Mouse (Mus musculus) kidney, postnatal 0 days (tissue): ENCODE data around the gene Adamts17. TPM values are rescaled to one million over a fixed set of nuclear protein-coding genes. Genes with fewer than 3 reads are reported as not detected.

ENCODE experiments used
- ATAC-seq: fragments of 200-750 bp; cut with Nextera tagmentation; replicated peaks from 2 replicates; pipeline ENCODE4 v1.8.0; 2017; ENCODE audit warnings: low read depth, moderate number of reproducible peaks, moderate TSS enrichment, moderate library complexity; ENCODE audit not compliant: low FRiP score
- DNase-seq: peaks from one replicate; pipeline ENCODE4 v3.0.0-alpha.2; 2016; ENCODE audit warnings: low spot score
- H3K27ac ChIP-seq: fragments of 300-500 bp; sonication (generic); 2 replicates; pipeline ENCODE4 v1.5.1; 2014; ENCODE audit warnings: mild to moderate bottlenecking
- H3K27me3 ChIP-seq: fragments of 300-500 bp; sonication (generic); 2 replicates; pipeline ENCODE4 v1.6.1; 2014; ENCODE audit warnings: low read length, mixed read lengths; ENCODE audit not compliant: insufficient read depth
- H3K36me3 ChIP-seq: fragments of 300-500 bp; sonication (generic); 2 replicates; pipeline ENCODE4 v1.6.1; 2014; ENCODE audit warnings: low read length, mixed read lengths; ENCODE audit not compliant: insufficient read depth
- H3K4me1 ChIP-seq: fragments of 300-500 bp; sonication (generic); replicated peaks from 2 replicates; pipeline ENCODE4 v1.6.1; 2014; ENCODE audit warnings: antibody characterized with exemption, low read length, mixed read lengths; ENCODE audit not compliant: insufficient read depth
- H3K4me2 ChIP-seq: fragments of 300-500 bp; sonication (generic); 2 replicates; pipeline ENCODE4 v1.6.1; 2014; ENCODE audit warnings: mild to moderate bottlenecking, low read length, moderate library complexity, mixed read lengths
- H3K4me3 ChIP-seq: fragments of 300-500 bp; sonication (generic); replicated peaks from 2 replicates; pipeline ENCODE4 v1.5.1; 2014; ENCODE audit warnings: low read depth, low read length
- H3K9ac ChIP-seq: fragments of 300-500 bp; sonication (generic); 2 replicates; pipeline ENCODE4 v1.6.1; 2014; ENCODE audit warnings: low read depth, low read length
- H3K9me3 ChIP-seq: fragments of 300-500 bp; sonication (generic); replicated peaks from 2 replicates; pipeline ENCODE4 v1.6.1; 2016; ENCODE audit warnings: low read length, inconsistent platforms, mixed read lengths
- CTCF ChIP-seq: IDR thresholded peaks from 2 replicates; pipeline ENCODE4 v1.5.1; 2016; ENCODE audit warnings: antibody characterized with exemption, low read depth, mild to moderate bottlenecking, moderate library complexity
- WGBS: fragments of 180-500 bp; shearing (Covaris S2); extraction: QIAGEN DNeasy Blood & Tissue Kit; methylation state at CpG from one replicate; pipeline ENCODE4 v1.1.7; 2014; 5-methylcytosine and 5-hydroxymethylcytosine counted together
- polyA plus RNA-seq: library from polyadenylated mRNA; unstranded; fragments of >200 nt; fragmentation: Nextera tagmentation; extraction: Ambion mirVana; gene quantifications from 2 replicates; pipeline ENCODE4 v1.2.1, GENCODE M21; 2015

Gene Adamts17
- 1.5 and 3.1 TPM in 2 replicates for polyA plus RNA-seq

GRCm38 (mm10) chr7:66839463-66840007, at the start of gene Adamts17:
Gene Adamts17, plus strand, starts transcription at chr7:66839735.
- under 1% methylated on average over 30 of the region's 30 CpGs for WGBS
- ATAC-seq (peak; percentile 96), DNase-seq (peak; percentile 99)
- Histone ChIP-seq H3K4me3 (peak within 1 kb of the TSS; percentile 52), H3K27ac (no peak within 1 kb of the TSS), H3K4me2 (peak within 1 kb of the TSS; percentile 100), H3K36me3 (no peaks in the 10 kb centered on the region), H3K9me3 (no peaks in the 10 kb centered on the region), H3K27me3 (no peaks in the 10 kb centered on the region), H3K4me1 (peaks cover 11% of the 10 kb centered on the region; the same call in 1 of the 2 replicates), H3K9ac (peak within 1 kb of the TSS; percentile 55; the same call in 1 of the 2 replicates)
- TF ChIP-seq CTCF: peak; percentile 95

GRCm38 (mm10) chr7:66789860-66790748, 49.4 kb upstream of the Adamts17 start:
- DNase-seq (peak; percentile 35), ATAC-seq (peak; percentile 79)
- Histone ChIP-seq H3K4me2 (no peak overlapping the region), H3K4me1 (peaks cover 9% of the 10 kb centered on the region), H3K4me3 (no peak overlapping the region), H3K36me3 (no peaks in the 10 kb centered on the region), H3K9me3 (no peaks in the 10 kb centered on the region), H3K27me3 (no peaks in the 10 kb centered on the region), H3K9ac (no peak overlapping the region), H3K27ac (peak overlapping the region; percentile 36)
- no peak for TF ChIP-seq CTCF
- WGBS: 30% methylated on average over 8 of the region's 8 CpGs

GRCm38 (mm10) chr7:66791022-66791421, 48.5 kb upstream of the Adamts17 start:
- no peaks in the 10 kb centered on the region for H3K9me3 ChIP-seq
- H3K36me3 ChIP-seq: no peaks in the 10 kb centered on the region
- DNase-seq (no peak), ATAC-seq (no peak)
- no peaks in the 10 kb centered on the region for H3K27me3 ChIP-seq
- H3K4me1 ChIP-seq: peaks cover 9% of the 10 kb centered on the region
- WGBS: 75% methylated on average over 3 of the region's 3 CpGs
- H3K4me3 ChIP-seq: no peak overlapping the region
- no peak overlapping the region for H3K9ac ChIP-seq
- H3K27ac ChIP-seq: 0 out of 2 replicates have a peak overlapping the region, but pooled peaks have one; percentile 36
- TF ChIP-seq CTCF: no peak
- no peak overlapping the region for H3K4me2 ChIP-seq

GRCm38 (mm10) chr7:66796909-66797308, 42.6 kb upstream of the Adamts17 start:
- Histone ChIP-seq H3K9me3 (no peaks in the 10 kb centered on the region), H3K4me3 (no peak overlapping the region), H3K36me3 (no peaks in the 10 kb centered on the region), H3K4me1 (no peaks in the 10 kb centered on the region), H3K27ac (no peak overlapping the region), H3K27me3 (no peaks in the 10 kb centered on the region), H3K9ac (no peak overlapping the region), H3K4me2 (no peak overlapping the region)
- ATAC-seq (no peak), DNase-seq (no peak)
- 40% methylated on average over 1 of the region's 1 CpGs for WGBS
- no peak for TF ChIP-seq CTCF

- no peak for TF ChIP-seq CTCF
- Histone ChIP-seq H3K36me3 (no peaks in the 10 kb centered on the region), H3K4me2 (no peak overlapping the region), H3K27me3 (no peaks in the 10 kb centered on the region), H3K27ac (no peak overlapping the region), H3K9ac (no peak overlapping the region), H3K4me1 (no peaks in the 10 kb centered on the region), H3K4me3 (no peak overlapping the region), H3K9me3 (no peaks in the 10 kb centered on the region)
- ATAC-seq: no peak
- 83% methylated on average over 1 of the region's 1 CpGs for WGBS
- no peak for DNase-seq
These were observed 42.2 kb upstream of the Adamts17 start for GRCm38 (mm10) chr7:66797345-66797744.

GRCm38 (mm10) chr7:66798826-66799225, 40.7 kb upstream of the Adamts17 start:
- H3K9me3 ChIP-seq: no peaks in the 10 kb centered on the region
- no peak overlapping the region for H3K4me3 ChIP-seq
- ATAC-seq (no peak), DNase-seq (no peak)
- 0 out of 2 replicates have a peak, but pooled peaks cover 4% of the 10 kb centered on the region for H3K4me1 ChIP-seq
- TF ChIP-seq CTCF: no peak
- no peaks in the 10 kb centered on the region for H3K27me3 ChIP-seq
- H3K4me2 ChIP-seq: no peak overlapping the region
- 44% methylated on average over 5 of the region's 5 CpGs for WGBS
- H3K9ac ChIP-seq: no peak overlapping the region
- no peaks in the 10 kb centered on the region for H3K36me3 ChIP-seq
- no peak overlapping the region for H3K27ac ChIP-seq
